In the genomic region with DNA sequence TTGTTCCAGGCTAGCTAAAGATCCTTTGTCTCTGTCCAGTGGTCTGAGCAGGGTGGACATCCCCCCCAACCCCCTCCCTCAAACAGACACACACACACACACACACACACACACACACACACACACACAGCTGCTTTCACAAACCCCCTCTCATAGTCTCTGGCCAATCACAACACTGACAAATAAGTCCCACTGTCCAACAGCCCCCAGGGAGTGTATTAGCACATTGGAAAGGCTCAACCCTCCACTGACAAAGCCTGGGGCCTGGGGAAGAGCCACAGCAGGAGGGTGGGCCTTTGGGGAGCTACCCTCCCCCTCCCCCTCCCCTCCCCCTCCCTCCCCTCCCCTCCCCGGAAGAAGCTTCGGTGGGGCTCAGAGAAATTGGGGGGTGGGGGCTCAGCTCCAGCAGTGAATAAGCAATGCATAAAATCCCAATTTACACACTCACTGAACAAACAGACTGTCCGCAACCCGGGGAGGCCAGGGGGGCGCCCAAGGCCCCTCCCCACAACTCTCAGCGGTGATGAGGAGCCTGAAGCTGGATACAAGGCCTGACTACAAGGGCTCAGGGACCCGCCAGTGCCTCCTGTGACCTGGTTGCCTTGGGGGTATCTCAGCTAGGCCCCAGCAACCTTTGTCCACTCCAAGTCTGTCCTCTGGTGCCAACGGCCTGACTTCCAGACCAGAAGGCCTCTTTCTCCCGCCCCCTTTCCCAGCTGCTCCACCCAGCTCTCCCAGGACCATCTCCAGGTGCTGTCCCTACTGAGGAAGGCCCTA, we compare ENCODE assay signal across 10 mouse cellular contexts. TPM values are rescaled to one million over a fixed set of nuclear protein-coding genes. Genes with fewer than 3 reads are reported as not detected.
DNase-seq lines count a peak whose midpoint lies in the region; ATAC-seq lines count a peak whose summit lies in the region.
"Had no signal": no experiment of that assay in that cellular context is flagged by ENCODE, and none has a peak within 500 bp of the region (broad histone marks: within the 10 kb centered on the region; RNA-seq: fewer than 3 reads in every experiment).

No protein-coding gene starts in this region.

- H3K27me3 ChIP-seq in heart, embryonic 10.5 days (ENCODE audit: insufficient read depth, poor library complexity, severe bottlenecking): no peaks in the 10 kb centered on the region
- H3K27me3 ChIP-seq in intestine, embryonic 15.5 days (replicated peaks): no peaks in the 10 kb centered on the region
- 0 out of 2 replicates have a peak, but pooled peaks cover 3% of the 10 kb centered on the region for H3K27me3 ChIP-seq in midbrain, embryonic 13.5 days

- H3K4me1 ChIP-seq in heart, embryonic 10.5 days: peaks cover 73% of the 10 kb centered on the region
- peaks cover 67% of the 10 kb centered on the region for H3K4me1 ChIP-seq in intestine, embryonic 15.5 days (replicated peaks)
- H3K4me1 ChIP-seq in midbrain, embryonic 13.5 days (replicated peaks): peaks cover 80% of the 10 kb centered on the region

- H3K4me3 ChIP-seq in heart, embryonic 10.5 days: no peak overlapping the region
- no peak overlapping the region for H3K4me3 ChIP-seq in intestine, embryonic 15.5 days (replicated peaks)
- no peak overlapping the region for H3K4me3 ChIP-seq in midbrain, embryonic 13.5 days (replicated peaks)
- H3K4me3 ChIP-seq: myocyte had no signal

- H3K9me3 ChIP-seq in heart, embryonic 10.5 days: no peaks in the 10 kb centered on the region
- H3K9me3 ChIP-seq in intestine, embryonic 15.5 days: no peaks in the 10 kb centered on the region
- H3K9me3 ChIP-seq in midbrain, embryonic 13.5 days: no peaks in the 10 kb centered on the region

- 28% methylated on average over 6 of the region's 9 CpGs for WGBS in heart, embryonic 10.5 days
- 41% methylated on average over 7 of the region's 9 CpGs for WGBS in intestine, embryonic 15.5 days
- WGBS in midbrain, embryonic 13.5 days: 8% methylated on average over 7 of the region's 9 CpGs

- peak overlapping the region; percentile 43 for H3K27ac ChIP-seq in heart, embryonic 10.5 days
- 0 out of 2 replicates have a peak overlapping the region, but pooled peaks have one; percentile 48 for H3K27ac ChIP-seq in intestine, embryonic 15.5 days
- peak overlapping the region; percentile 74 for H3K27ac ChIP-seq in midbrain, embryonic 13.5 days

- no peak overlapping the region for H3K4me2 ChIP-seq in intestine, embryonic 15.5 days (replicated peaks)
- 0 out of 2 replicates have a peak overlapping the region, but pooled peaks have one; percentile 11 for H3K4me2 ChIP-seq in midbrain, embryonic 13.5 days (replicated peaks)
- H3K4me2 ChIP-seq: liver, embryonic 11.5 days had no signal

- no peak overlapping the region for H3K9ac ChIP-seq in intestine, embryonic 15.5 days
- no peak overlapping the region; the same call in 1 of the 2 replicates for H3K9ac ChIP-seq in midbrain, embryonic 13.5 days (replicated peaks)

- no peak for DNase-seq in heart, embryonic 10.5 days (ENCODE audit: low spot score)
- DNase-seq in heart, adult 8-10 months (ENCODE audit: low spot score): no peak
- peak; percentile 63 for DNase-seq in embryo, embryonic 9.5 days (ENCODE audit: extremely low spot score)
- DNase-seq in ovary, postnatal 14 days (ENCODE audit: low spot score): no peak
- no peak for DNase-seq in urinary bladder, postnatal 4 days (ENCODE audit: low spot score in 2 of 2)

- H3K36me3 ChIP-seq in heart, embryonic 10.5 days: no peaks in the 10 kb centered on the region
- no peaks in the 10 kb centered on the region for H3K36me3 ChIP-seq in intestine, embryonic 15.5 days
- no peaks in the 10 kb centered on the region for H3K36me3 ChIP-seq in midbrain, embryonic 13.5 days

- ATAC-seq in intestine, embryonic 15.5 days: no peak
- peak; percentile 59 for ATAC-seq in midbrain, embryonic 13.5 days
- no peak for ATAC-seq in frontal cortex, adult (ENCODE audit: low TSS enrichment)

RNA-seq across cellular contexts. Expression of a gene that starts 11.3 kb away (rescaled TPM):
- polyA plus RNA-seq in heart, embryonic 10.5 days (2016; fragmentation: Nextera tagmentation; extraction: Ambion mirVana): 0.28 and 0.60 TPM in 2 replicates
- 1 to 10 TPM in 3 of 4 experiments, under 1 TPM in 1; 0.84 to 1.5 (median 1.2) TPM for total RNA-seq in heart, adult 8-10 months (2022)
- polyA plus RNA-seq in intestine, embryonic 15.5 days (2015; fragmentation: Nextera tagmentation; extraction: Ambion mirVana): 0.18 and 0.19 TPM in 2 replicates
- polyA plus RNA-seq in midbrain, embryonic 13.5 days (2015; fragmentation: Nextera tagmentation; extraction: Ambion mirVana): 0.11 and 0.15 TPM in 2 replicates

RNA-seq across cellular contexts. Expression of a gene that starts 19.9 kb away (rescaled TPM):
- polyA plus RNA-seq in heart, embryonic 10.5 days (2016; fragmentation: Nextera tagmentation; extraction: Ambion mirVana): not detected in 2 replicates
- under 1 TPM in 1 of 4 experiments, not detected in 3; 0.25 TPM for total RNA-seq in heart, adult 8-10 months (2022)
- not detected in 2 replicates for polyA plus RNA-seq in intestine, embryonic 15.5 days (2015; fragmentation: Nextera tagmentation; extraction: Ambion mirVana)
- polyA plus RNA-seq in midbrain, embryonic 13.5 days (2015; fragmentation: Nextera tagmentation; extraction: Ambion mirVana): not detected in 2 replicates
- polyA plus RNA-seq: liver, embryonic 11.5 days; myocyte had no signal

RNA-seq across cellular contexts. Expression of a gene that starts 48.4 kb away (rescaled TPM):
- not detected in 2 replicates for polyA plus RNA-seq in heart, embryonic 10.5 days (2016; fragmentation: Nextera tagmentation; extraction: Ambion mirVana)
- total RNA-seq in heart, adult 8-10 months (2022): not detected
- polyA plus RNA-seq in intestine, embryonic 15.5 days (2015; fragmentation: Nextera tagmentation; extraction: Ambion mirVana): not detected in 2 replicates
- polyA plus RNA-seq in midbrain, embryonic 13.5 days (2015; fragmentation: Nextera tagmentation; extraction: Ambion mirVana): not detected in 2 replicates
- polyA plus RNA-seq: liver, embryonic 11.5 days; myocyte had no signal
